Mouse (Mus musculus) brain, embryonic 14.5 days (tissue): ENCODE data around the gene Myo7a. TPM values are rescaled to one million over a fixed set of nuclear protein-coding genes. Genes with fewer than 3 reads are reported as not detected.

Experiments
- DNase-seq: peaks from one replicate; pipeline ENCODE4 v3.0.0-alpha.2; 2011; ENCODE audit warnings: low read depth
- CTCF ChIP-seq: fragments of 200-500 bp; IDR thresholded peaks from 2 replicates; pipeline ENCODE4 v1.5.1; 2012; ENCODE audit warnings: inconsistent platforms, mild to moderate bottlenecking, moderate library complexity, borderline replicate concordance; ENCODE audit not compliant: insufficient read depth, insufficient read length; ENCODE audit errors: extremely low read depth
- POLR2A ChIP-seq: fragments of 200-500 bp; IDR thresholded peaks from 2 replicates; pipeline ENCODE4 v1.6.1; 2012; ENCODE audit warnings: mild to moderate bottlenecking, inconsistent platforms, borderline replicate concordance; ENCODE audit not compliant: poor library complexity, insufficient read depth, insufficient read length, severe bottlenecking; ENCODE audit errors: extremely low read depth
- polyA plus RNA-seq: library from polyadenylated mRNA; depleted of rRNA; stranded (reverse); fragments of >200 nt; gene quantifications from 2 replicates; pipeline ENCODE4 v1.2.3, GENCODE M21; 2012; rRNA removed

The Myo7a gene
- 25.9 and 42.1 TPM in 2 replicates for polyA plus RNA-seq

GRCm38 (mm10) chr7:98119179-98119960 is at the start of gene Myo7a:
TSS of gene Myo7a (minus strand) at chr7:98119524.
- no peak for TF ChIP-seq CTCF
- no peak for TF ChIP-seq POLR2A
- peak; percentile 12 for DNase-seq

- TF ChIP-seq POLR2A (no peak), CTCF (no peak)
- DNase-seq, result no peak
Measured at GRCm38 (mm10) chr7:98164999-98165528, 45.7 kb upstream of the Myo7a start.

DNA sequence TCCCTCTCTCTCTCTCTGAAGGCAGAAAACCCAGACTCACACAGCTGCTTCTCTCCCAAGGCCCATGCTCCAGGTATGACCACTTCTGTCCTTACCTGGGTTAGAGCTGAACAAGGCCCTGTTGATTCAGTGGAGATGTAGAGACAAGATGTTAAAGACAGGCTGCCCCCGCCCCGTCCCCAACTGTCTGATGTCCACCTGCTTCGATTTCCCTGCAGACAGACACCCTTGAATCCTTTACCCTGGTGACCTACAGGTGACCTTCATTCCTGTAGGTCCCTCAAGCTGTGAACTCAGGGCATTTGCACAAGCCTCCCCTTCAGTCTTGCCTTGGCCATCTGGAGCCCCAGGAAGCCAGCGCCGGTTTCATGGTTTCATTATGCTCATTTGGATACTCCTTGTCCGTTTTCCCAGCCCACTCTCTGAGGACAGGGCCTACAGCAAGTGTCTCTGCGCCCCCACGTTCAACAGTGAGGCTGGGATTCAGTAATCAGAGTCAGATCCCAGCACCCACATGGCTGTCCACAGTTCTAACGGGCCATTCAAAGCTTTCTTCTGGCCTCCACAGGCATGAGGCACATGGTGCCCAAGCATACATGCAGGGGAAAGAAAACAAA is 45.2 kb upstream of the Myo7a start:
- no peak for TF ChIP-seq CTCF
- no peak for TF ChIP-seq POLR2A
- DNase-seq, result no peak

GRCm38 (mm10) chr7:98163700-98164099 is 44.4 kb upstream of the Myo7a start:
- no peak for DNase-seq
- TF ChIP-seq CTCF (no peak), POLR2A (no peak)

DNA sequence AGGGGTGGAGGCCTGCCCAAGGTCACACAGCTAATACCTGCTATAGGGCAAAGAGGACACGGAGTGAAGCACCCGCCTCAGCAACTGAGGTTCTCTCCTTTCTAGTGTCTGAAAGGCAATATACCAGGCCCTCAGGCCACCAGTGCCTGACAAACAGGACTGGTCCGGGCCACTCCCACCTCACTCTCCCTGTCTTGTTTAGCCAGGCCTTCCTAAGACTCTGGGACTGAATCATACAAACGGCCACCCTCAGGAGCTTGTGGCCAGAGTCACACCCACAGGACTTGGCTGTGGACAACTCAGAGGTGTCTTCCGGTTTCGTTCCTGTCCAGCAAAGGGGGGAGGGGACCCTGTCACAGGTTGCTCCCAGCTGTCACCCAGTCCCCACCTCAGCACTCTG is 42.9 kb upstream of the Myo7a start:
- no peak for DNase-seq
- TF ChIP-seq CTCF (no peak), POLR2A (no peak)

DNA sequence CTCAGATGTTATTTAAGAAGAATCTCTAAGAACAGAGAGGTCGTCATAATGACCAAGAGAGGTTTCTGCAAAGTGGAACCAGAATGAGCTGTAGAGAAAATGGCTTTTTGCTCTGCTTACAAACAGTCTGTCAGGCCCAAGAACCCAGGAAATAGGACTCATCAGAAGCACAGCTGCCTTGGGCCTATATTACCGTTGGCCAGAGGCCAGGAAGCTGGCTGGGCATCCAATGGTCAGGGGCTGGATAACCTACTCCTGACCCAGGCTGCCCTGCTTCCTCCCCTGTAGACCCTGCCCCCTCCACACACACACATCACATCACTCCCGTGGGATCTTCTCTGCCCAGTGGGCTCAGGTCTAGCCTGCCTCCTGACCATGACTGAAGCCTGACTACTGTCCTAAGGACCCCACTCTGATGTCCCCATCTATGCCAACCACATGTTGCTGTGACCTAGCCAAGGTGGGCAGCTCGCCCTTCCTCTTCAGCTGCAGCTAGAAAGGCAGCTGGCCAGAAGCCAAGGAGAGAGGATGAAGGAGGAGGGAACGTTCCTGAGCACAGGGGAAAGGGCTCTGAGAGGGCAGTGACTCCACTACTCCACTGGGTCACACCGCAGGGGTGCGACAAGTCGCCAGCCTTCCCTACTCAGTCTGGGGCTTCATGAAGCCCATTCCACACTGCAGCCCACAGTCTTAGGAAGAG is 40.9 kb upstream of the Myo7a start:
- DNase-seq, result no peak
- no peak for TF ChIP-seq POLR2A
- no peak for TF ChIP-seq CTCF

GRCm38 (mm10) chr7:98158481-98158880 is 39.2 kb upstream of the Myo7a start:
- TF ChIP-seq CTCF, result no peak
- no peak for TF ChIP-seq POLR2A

GRCm38 (mm10) chr7:98157636-98158332 is 38.5 kb upstream of the Myo7a start:
- no peak for TF ChIP-seq POLR2A
- no peak for TF ChIP-seq CTCF
- no peak for DNase-seq

More at GRCm38 (mm10) chr7:98158481-98158880, 39.2 kb upstream of the Myo7a start:
- no peak for DNase-seq

DNA sequence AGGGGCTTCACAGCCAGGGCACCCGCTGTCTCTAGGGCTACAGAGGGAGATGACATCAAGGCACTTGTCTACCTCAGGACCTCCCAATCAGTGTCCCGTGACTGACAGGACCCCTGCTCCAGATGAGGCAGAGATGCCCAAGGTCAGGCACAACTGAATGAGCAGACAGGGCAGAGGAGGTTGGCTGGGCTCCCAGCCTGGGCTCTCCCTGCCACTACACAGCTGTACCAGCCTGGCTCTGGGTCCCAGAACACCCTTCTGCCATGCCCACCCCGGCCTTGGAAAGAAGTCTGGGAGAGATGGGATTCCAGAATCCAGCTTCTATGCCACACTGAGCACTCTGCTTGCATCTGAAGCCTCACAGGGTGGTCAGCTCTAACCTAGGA is 36.9 kb upstream of the Myo7a start:
- TF ChIP-seq POLR2A (no peak), CTCF (no peak)
- no peak for DNase-seq

- TF ChIP-seq POLR2A (no peak), CTCF (peak; percentile 92)
- peak; percentile 85 for DNase-seq
Measured at GRCm38 (mm10) chr7:98155546-98156279, 36.4 kb upstream of the Myo7a start.
